Mouse (Mus musculus) ES-E14 (cell line): ENCODE measurements around the gene Top2a.

ENCODE experiments used
- CHD2 ChIP-seq: IDR thresholded peaks from 2 replicates; pipeline ENCODE4 v1.6.1; 2014; ENCODE audit warnings: mild to moderate bottlenecking, low read depth, low read length, inconsistent platforms
- HCFC1 ChIP-seq: IDR thresholded peaks from 2 replicates; pipeline ENCODE4 v1.6.1; 2012; ENCODE audit warnings: low read length, inconsistent platforms, borderline replicate concordance; ENCODE audit not compliant: insufficient read depth
- ZC3H11A ChIP-seq: IDR thresholded peaks from 2 replicates; pipeline ENCODE4 v1.6.1; 2012; ENCODE audit warnings: low read depth, mild to moderate bottlenecking, inconsistent platforms, low read length, borderline replicate concordance
- ZNF384 ChIP-seq: IDR thresholded peaks from 2 replicates; pipeline ENCODE4 v1.6.1; 2012; ENCODE audit warnings: low read depth, low read length, inconsistent platforms

- no peak for TF ChIP-seq HCFC1
- TF ChIP-seq ZNF384 = no peak
- no peak for TF ChIP-seq ZC3H11A
- TF ChIP-seq CHD2 = no peak
Observed at GRCm38 (mm10) chr11:98999243-98999642, 24.7 kb downstream of the Top2a start.
